Mouse (Mus musculus): ENCODE measurements around the gene Kidins220.

Gene Kidins220

GRCm38 (mm10) chr12:24963393-24964022 lies 11.2 kb upstream of the Kidins220 start:
- DNase-seq (ENCODE audit: low spot score): no peak

- DNase-seq (ENCODE audit: low spot score): peak; percentile 41
These were observed 9.3 kb upstream of the Kidins220 start for GRCm38 (mm10) chr12:24965406-24965805.

- no peak for DNase-seq (ENCODE audit: low spot score)
These were observed 8.7 kb upstream of the Kidins220 start for GRCm38 (mm10) chr12:24966046-24966445.

- no peak for DNase-seq (ENCODE audit: low spot score)
These were observed 3.1 kb upstream of the Kidins220 start for GRCm38 (mm10) chr12:24971490-24972200.

GRCm38 (mm10) chr12:24972371-24973350 lies 2.1 kb upstream of the Kidins220 start:
- DNase-seq (ENCODE audit: low spot score): no peak

GRCm38 (mm10) chr12:24973586-24973985 lies 1.1 kb upstream of the Kidins220 start:
- no peak for DNase-seq (ENCODE audit: low spot score)

- peak; percentile 32 for DNase-seq (ENCODE audit: low spot score)
These were observed 499 bp downstream of the Kidins220 start for GRCm38 (mm10) chr12:24975115-24975733.

GRCm38 (mm10) chr12:24985226-24985625 lies 10.5 kb downstream of the Kidins220 start:
- no peak for DNase-seq (ENCODE audit: low spot score)

GRCm38 (mm10) chr12:24995350-24995749 lies 20.6 kb downstream of the Kidins220 start:
- DNase-seq (ENCODE audit: low spot score): no peak

- no peak for DNase-seq (ENCODE audit: low spot score)
These were observed 30.6 kb downstream of the Kidins220 start for GRCm38 (mm10) chr12:25005350-25005749.

- no peak for DNase-seq (ENCODE audit: low spot score)
These were observed 35.2 kb downstream of the Kidins220 start for GRCm38 (mm10) chr12:25009957-25010356.

GRCm38 (mm10) chr12:25010416-25010815 lies 35.7 kb downstream of the Kidins220 start:
- DNase-seq (ENCODE audit: low spot score): no peak

- no peak for DNase-seq (ENCODE audit: low spot score)
These were observed 37.1 kb downstream of the Kidins220 start for GRCm38 (mm10) chr12:25011733-25012367.

GRCm38 (mm10) chr12:25012555-25013540 lies 38.1 kb downstream of the Kidins220 start:
- DNase-seq (ENCODE audit: low spot score): no peak

- no peak for DNase-seq (ENCODE audit: low spot score)
These were observed 39.7 kb downstream of the Kidins220 start for GRCm38 (mm10) chr12:25014307-25014927.

GRCm38 (mm10) chr12:25014938-25015337 lies 40.2 kb downstream of the Kidins220 start:
- no peak for DNase-seq (ENCODE audit: low spot score)

- no peak for DNase-seq (ENCODE audit: low spot score)
These were observed 42.3 kb downstream of the Kidins220 start for GRCm38 (mm10) chr12:25016995-25017394.

- no peak for DNase-seq (ENCODE audit: low spot score)
These were observed 46.3 kb downstream of the Kidins220 start for GRCm38 (mm10) chr12:25021057-25021456.

GRCm38 (mm10) chr12:25024862-25025545 lies 50.3 kb downstream of the Kidins220 start:
- DNase-seq (ENCODE audit: low spot score): no peak

Measured in ovary, adult 18-20 months (tissue).